Mouse (Mus musculus) c-Kit-positive CD71-positive TER-119-positive erythroid progenitor cells, embryonic 14.5 days (primary cell): ENCODE data around the gene Xab2.
A peak's percentile ranks its signal among the peaks of the same experiment; 100 is the strongest.

Experiments used
- DNase-seq: peaks from one replicate; pipeline ENCODE4 v3.0.0-alpha.2; 2013; ENCODE audit warnings: low spot score

The Xab2 gene

DNA sequence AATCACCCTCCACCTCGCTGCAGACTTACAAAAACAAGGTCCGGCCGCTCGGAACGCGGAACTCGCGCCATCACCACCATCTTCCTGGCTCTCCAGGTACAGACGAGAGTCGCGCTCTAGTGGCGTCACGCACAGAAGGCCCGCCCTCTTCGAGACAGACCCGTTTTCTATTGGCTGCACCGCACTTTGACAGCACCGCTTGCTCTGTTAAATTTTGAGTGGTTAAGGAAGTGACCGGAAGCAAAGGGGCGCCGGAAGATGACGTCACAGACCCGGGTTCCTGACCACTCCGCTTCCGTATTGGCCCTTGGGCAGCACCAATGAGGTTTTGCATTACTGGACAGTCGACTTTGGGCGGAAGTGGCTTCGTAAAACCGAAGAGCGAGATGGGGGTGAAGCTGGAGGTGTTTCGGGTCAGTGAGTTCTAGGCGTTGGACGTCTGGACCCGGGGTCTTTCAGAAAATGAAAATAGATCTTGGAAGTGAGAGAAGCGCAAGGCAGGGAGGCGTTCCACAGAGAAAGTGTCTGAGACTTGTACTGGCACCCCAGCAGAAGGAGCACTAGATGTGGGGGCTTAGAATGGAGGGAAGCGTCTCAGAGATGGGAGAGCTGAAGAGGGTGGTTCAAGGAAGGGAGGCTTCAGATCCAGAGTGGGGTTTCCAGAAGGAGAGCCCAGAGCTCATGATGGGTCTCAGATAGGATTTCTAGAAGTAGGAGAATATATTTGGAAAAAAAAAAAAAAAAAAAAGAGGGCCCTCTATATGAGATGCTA is at the start of gene Xab2, which contains the start of gene Pet100:
Gene Xab2 (minus strand): TSS at position 118 of the 772 bp plus-strand sequence.
Gene Pet100 (plus strand): TSS at position 350 of the 772 bp plus-strand sequence.
- peak; percentile 100 for DNase-seq

DNA sequence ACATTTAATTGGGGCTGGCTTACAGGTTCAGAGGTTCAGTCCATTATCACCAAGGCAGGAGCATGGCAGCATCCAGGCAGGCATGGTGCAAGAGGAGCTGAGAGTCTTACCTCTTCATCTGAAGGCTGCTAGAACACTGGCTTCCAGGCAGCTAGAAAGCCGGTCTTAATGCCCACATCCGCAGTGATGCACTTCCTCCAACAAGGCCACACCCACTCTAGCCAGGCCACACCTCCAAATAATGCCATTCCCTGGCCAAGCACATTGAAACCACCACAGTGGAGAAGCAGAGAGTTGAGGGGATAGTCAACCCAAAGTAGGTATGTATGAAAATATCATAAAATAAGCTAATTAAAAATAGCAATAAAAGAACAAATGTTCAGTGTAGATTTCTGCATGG is 49.3 kb upstream of the Xab2 start:
- DNase-seq: no peak

- DNase-seq: no peak
These were observed 44.4 kb upstream of the Xab2 start, which contains the start of gene Mcemp1 for GRCm38 (mm10) chr8:3665507-3665906. Gene Mcemp1, plus strand, starts transcription at chr8:3665754.

GRCm38 (mm10) chr8:3664405-3664804 is 43.3 kb upstream of the Xab2 start:
- DNase-seq: no peak

DNA sequence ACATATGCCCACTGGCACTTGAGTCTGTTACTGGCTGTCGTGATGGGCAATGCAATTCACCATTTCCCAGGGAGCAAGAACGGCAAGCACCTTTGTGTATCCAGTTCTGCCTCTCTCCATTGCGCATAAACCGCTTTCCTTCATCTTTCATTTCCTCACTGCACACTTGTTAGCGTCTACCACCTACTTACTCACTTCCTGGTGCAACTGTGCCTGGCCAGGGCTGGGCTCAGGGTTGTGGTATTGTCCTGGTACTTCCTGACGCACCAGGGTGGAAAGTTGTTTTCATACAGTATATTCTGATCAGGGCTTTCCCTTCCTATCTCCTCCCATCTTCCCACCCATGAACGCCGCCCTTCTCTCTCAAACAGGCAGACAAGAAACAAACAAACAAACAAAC is 39.8 kb upstream of the Xab2 start:
- DNase-seq: no peak

DNA sequence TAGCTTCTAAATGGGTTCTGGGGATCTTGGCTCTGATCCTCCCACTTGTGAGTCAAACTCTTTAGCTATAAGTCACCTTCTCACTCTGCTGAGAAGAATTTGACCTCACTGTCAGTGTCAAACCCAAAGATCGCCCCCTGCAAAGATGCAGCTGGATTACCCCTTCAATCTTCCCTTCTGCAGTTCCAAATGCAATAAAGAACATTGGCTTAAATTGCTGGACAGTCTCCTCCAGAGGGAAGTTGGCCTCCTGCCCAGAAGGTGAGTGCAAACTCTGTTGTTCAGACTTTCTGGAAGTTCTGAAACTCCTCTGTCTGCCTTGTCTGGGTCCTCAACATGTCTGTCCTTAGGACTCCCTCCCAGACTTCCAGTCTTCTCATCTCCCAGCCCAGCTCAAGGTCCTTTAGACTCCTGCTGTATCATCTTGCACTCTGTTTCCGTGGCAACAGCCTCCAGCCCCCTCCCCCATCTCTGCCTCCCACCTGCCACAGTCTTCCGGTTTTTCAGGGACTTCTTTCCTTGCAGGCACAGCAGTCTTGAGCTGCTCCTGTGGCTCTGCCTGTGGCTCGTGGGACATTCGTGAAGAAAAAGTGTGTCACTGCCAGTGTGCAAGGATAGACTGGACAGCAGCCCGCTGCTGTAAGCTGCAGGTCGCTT is 35.7 kb upstream of the Xab2 start:
- no peak for DNase-seq

GRCm38 (mm10) chr8:3655526-3655925 is 34.4 kb upstream of the Xab2 start, which contains the start of gene Retn:
Gene Retn, plus strand, starts transcription at chr8:3655770.
- DNase-seq: no peak

- no peak for DNase-seq
These were observed 33.8 kb upstream of the Xab2 start for GRCm38 (mm10) chr8:3654726-3655508.

- no peak for DNase-seq
These were observed 31.7 kb upstream of the Xab2 start for GRCm38 (mm10) chr8:3652845-3653244.

DNA sequence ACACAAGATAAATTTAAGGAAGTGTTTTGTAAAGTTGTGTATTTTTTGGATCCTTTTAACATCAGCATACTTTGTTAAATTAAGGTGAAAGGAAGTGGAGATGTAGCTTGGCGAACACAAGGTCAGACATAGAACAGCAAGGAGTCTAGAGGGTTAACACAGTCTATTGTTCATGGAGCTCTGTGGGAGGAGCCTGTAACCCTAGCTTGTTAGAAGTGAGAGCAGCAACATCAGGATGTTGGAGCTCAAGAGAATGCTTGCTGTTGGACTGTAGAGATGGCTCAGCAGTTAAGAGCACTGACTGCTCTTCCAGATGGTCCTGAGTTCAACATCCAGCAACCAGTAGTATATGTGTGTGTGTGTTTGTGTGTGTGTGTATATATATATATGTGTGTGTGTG is 27.9 kb upstream of the Xab2 start:
- DNase-seq: no peak

- DNase-seq: no peak
These were observed 27.2 kb upstream of the Xab2 start for GRCm38 (mm10) chr8:3648268-3648667.

DNA sequence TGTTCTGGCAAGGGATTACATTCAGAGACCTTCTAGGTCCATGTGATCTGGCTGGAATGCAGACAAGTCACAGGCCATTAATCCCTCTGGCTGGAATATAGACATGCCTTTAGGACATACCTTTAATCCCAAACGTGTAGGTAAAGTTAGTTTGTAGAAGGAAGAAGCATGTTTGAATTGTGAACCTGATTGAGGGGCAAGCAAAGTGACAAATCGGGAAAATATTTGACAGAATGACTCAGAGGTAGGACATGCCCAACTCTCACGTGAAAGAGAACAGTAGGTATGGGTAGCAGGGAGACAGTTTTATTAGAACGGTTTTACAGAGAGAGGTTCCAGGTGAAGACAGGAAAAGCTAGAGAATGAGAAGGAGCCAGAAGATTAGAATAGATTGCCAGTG is 26.4 kb upstream of the Xab2 start:
- no peak for DNase-seq

GRCm38 (mm10) chr8:3646824-3647531 is 25.9 kb upstream of the Xab2 start:
- no peak for DNase-seq

DNA sequence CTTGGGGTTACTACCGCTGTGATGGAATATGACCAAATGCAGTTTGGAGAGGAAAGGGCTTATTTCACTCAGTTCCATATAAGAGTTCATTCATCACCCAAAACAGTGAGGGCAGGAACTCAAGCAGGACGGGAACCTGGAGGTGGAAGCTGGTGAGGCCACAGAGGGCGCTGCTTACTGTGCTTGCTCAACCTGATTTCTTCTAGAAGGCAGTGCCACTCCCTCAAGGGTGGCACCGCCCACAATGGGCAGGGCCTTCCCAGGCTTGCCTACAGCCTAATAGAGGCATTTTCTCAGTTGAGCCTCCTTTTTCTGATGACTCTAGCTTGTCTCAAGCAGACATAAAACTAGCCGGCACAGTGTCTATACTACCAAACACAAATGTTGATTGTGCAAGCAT is 24.7 kb upstream of the Xab2 start:
- peak; percentile 65 for DNase-seq

GRCm38 (mm10) chr8:3631478-3631875 is 10.4 kb upstream of the Xab2 start:
- DNase-seq: peak; percentile 57

- DNase-seq: peak; percentile 79
These were observed 9.7 kb upstream of the Xab2 start, which contains the start of gene Stxbp2 for GRCm38 (mm10) chr8:3630647-3631477. Gene Stxbp2, plus strand, starts transcription at chr8:3630955.

- DNase-seq: peak; percentile 29
These were observed 6.9 kb upstream of the Xab2 start for GRCm38 (mm10) chr8:3628014-3628413.

- no peak for DNase-seq
These were observed 5.9 kb upstream of the Xab2 start for GRCm38 (mm10) chr8:3626971-3627370.

DNA sequence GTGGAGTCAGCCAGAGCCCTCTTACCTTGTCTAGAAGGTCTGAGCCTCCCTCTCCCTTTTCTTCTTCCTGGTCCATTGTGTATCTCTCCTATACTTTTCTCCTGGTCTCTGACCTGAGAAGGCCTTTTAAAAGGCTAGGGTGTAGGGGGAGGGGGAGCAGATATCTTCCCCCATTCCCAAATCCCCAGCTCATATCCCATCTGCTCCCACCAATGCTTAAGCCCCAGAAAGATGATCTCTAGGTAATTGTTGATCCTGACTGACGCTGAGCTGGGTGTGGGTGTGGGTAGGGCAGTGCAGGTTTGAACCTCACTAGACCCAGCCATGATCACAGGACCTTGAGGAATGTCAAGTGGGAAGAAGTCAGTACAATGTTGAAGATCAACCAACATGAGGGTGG is 4.3 kb upstream of the Xab2 start, which contains the start of gene Pcp2:
Gene Pcp2 (minus strand): TSS at position 101 of the 400 bp plus-strand sequence.
- DNase-seq: no peak

GRCm38 (mm10) chr8:3622119-3622518 is 1.0 kb upstream of the Xab2 start:
- no peak for DNase-seq

DNA sequence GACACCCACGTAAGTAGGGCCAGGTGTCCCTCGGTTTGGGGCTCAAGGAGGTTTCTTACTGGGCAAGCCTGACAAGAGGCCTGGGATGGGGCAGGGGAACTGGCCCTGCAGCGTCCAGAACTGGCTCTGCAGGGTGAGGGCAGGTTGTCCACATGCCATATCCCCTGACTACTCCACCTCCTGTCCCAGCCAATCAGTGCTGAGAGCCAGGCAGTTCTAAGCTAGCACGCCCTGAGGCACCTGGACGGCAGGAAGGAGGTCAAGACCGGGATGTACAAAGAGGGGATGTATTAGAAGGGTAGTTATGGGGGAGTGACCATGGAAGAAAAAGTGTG is 11.3 kb downstream of the Xab2 start:
- DNase-seq: no peak
